Mouse (Mus musculus): ENCODE measurements at regions not wholly inside any gene's neighbourhood (a gene's known extent, or its start where the extent isn't known, plus 50 kb on each side); places are given as distances from the start of the nearest gene placed in this dataset.

DNA sequence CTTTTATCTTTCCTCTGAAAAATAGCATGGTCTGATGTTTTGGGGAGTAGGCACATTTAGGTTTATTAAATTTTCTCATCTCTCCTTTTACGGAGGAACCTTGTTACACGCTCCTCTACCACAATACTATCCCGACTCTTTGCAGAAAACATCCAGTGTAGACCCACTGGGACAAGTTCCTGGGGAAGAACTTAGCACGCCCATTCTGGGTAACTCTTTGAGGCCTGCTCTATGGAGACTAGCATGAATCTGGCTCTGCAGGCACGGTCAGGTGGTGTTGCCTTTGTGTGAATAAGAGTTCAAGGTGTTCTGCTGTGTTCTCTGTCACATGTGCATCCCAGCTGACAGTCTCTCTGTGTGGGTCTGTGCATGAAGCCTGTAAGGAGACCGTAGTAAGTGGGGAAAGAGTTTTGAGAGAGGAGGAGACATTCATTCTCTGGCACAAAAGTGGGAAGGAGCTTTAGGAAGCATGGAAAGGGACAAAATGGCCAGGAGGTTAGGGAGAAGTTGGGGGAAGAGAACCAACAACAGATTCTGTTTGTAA, 105.2 kb upstream of the Satb2 start:
- no peaks in the 10 kb centered on the region for H3K27me3 ChIP-seq
- no peak overlapping the region for H3K9ac ChIP-seq
- no peaks in the 10 kb centered on the region for H3K9me3 ChIP-seq (replicated peaks)
- ATAC-seq (replicated peaks; ENCODE audit: insufficient number of reproducible peaks, insufficient read depth, low FRiP score, low read depth): no peak
- H3K4me2 ChIP-seq: no peak overlapping the region
- H3K36me3 ChIP-seq: no peaks in the 10 kb centered on the region
- no peak overlapping the region for H3K27ac ChIP-seq
- WGBS: 81% methylated on average over 6 of the region's 6 CpGs
- H3K4me3 ChIP-seq: no peak overlapping the region
- H3K4me1 ChIP-seq (replicated peaks): no peaks in the 10 kb centered on the region

DNA sequence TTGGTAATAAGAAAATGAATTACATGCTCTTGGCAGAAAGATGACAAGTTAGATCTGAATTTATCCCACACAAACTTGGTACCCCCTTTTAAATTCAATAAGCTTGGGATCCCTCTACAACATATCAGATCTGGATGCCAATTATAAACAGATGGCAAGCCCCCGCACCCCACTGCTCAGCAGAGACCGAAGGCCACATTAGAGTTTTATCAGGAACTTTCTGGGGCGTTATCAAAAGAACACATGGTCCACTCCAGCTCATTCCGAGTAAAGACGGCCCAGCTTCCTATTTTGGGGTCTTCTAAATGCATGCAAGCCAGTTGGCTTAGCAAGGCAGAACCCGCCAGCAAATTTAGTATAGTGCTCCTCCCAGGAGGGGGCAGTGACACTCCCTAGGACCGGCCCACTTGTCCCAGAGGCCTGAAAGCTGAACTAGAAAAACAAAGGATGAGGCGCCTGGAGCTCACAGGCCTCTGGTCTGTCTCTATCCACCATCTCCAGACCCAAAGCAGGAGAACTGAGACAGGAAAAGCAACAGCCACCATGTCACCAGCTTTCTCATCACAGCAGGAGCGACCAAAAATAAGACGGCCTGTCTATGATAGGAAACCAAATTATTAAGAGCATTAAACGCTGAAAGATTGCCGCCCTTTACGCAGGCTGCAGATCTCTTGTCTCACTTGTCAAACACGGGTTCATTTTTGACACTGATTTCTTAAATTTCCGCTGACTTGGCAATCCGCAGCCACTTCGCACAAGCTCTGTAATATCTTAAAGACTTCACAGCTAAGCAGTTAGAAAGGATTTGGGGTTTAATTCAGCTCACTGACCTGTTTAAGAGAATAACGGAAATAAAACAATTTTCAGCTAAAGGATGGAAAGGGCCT, 117.2 kb upstream of the Satb2 start:
- Histone ChIP-seq H3K9me3 (replicated peaks) (no peaks in the 10 kb centered on the region), H3K27ac (no peak overlapping the region)
- 48% methylated on average over 18 of the region's 18 CpGs for WGBS

DNA sequence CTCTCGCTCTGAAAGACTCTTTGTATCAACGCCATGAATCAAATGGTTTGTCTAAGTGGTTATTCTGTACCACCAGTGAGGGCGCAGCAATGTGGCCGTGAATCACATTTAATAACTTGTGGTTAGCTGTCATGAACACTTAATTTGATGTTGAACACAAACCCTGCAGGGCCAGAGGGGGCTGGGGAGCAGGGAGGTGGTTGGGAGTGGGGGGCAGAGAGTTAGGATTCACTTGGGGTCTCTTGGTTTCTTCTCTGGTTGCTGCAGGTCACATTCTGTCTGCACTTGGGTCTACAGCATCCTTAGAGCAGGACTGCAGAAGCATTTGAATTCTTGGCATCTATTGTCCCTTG, 117.8 kb upstream of the Satb2 start:
- Histone ChIP-seq H3K4me3 (no peak overlapping the region), H3K27me3 (no peaks in the 10 kb centered on the region), H3K36me3 (no peaks in the 10 kb centered on the region), H3K9me3 (replicated peaks) (no peaks in the 10 kb centered on the region), H3K4me2 (no peak overlapping the region), H3K9ac (no peak overlapping the region), H3K4me1 (replicated peaks) (peaks cover 8% of the 10 kb centered on the region; the same call in 1 of the 2 replicates), H3K27ac (no peak overlapping the region)
- WGBS: 66% methylated on average over 4 of the region's 4 CpGs
- no peak for ATAC-seq (replicated peaks; ENCODE audit: insufficient number of reproducible peaks, insufficient read depth, low FRiP score, low read depth)

More for the DNA sequence above, 117.2 kb upstream of the Satb2 start:
- no peak overlapping the region for H3K9ac ChIP-seq
- no peak for ATAC-seq (replicated peaks; ENCODE audit: insufficient number of reproducible peaks, insufficient read depth, low FRiP score, low read depth)
- H3K4me2 ChIP-seq: no peak overlapping the region
- H3K4me3 ChIP-seq: no peak overlapping the region
- H3K36me3 ChIP-seq: no peaks in the 10 kb centered on the region
- H3K4me1 ChIP-seq (replicated peaks): peaks cover 8% of the 10 kb centered on the region; the same call in 1 of the 2 replicates
- no peaks in the 10 kb centered on the region for H3K27me3 ChIP-seq

DNA sequence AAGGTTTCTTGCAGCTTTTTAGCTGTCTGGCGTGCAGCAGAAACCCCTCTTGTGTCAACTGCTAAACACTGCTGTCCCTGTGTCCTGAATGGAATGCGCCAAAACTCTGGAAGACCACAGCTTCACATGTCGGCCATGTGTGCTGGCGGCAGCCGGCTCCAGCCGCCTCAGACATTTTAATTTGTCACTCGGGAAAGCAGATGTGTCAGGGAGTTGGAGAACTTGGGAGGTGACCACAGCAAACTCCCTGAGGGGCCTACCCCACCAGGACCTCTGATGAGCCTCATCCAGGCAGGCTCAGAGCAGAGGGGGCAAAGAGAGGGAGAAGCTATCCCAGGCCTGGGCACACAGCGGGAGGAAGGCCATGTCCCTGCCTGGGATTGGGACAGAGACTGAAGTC, 118.3 kb upstream of the Satb2 start:
- H3K9me3 ChIP-seq (replicated peaks): no peaks in the 10 kb centered on the region
- WGBS: 23% methylated on average over 8 of the region's 8 CpGs
- no peak for ATAC-seq (replicated peaks; ENCODE audit: insufficient number of reproducible peaks, insufficient read depth, low FRiP score, low read depth)
- H3K4me3 ChIP-seq: no peak overlapping the region
- H3K4me2 ChIP-seq: no peak overlapping the region
- peaks cover 8% of the 10 kb centered on the region; the same call in 1 of the 2 replicates for H3K4me1 ChIP-seq (replicated peaks)
- no peak overlapping the region for H3K9ac ChIP-seq
- H3K27me3 ChIP-seq: no peaks in the 10 kb centered on the region
- H3K36me3 ChIP-seq: no peaks in the 10 kb centered on the region
- no peak overlapping the region for H3K27ac ChIP-seq

- Histone ChIP-seq H3K9me3 (replicated peaks) (no peaks in the 10 kb centered on the region), H3K4me1 (replicated peaks) (peaks cover 6% of the 10 kb centered on the region; the same call in 1 of the 2 replicates), H3K27ac (no peak overlapping the region), H3K9ac (no peak overlapping the region), H3K4me3 (no peak overlapping the region), H3K4me2 (no peak overlapping the region), H3K36me3 (no peaks in the 10 kb centered on the region), H3K27me3 (no peaks in the 10 kb centered on the region)
- no peak for ATAC-seq (replicated peaks; ENCODE audit: insufficient number of reproducible peaks, insufficient read depth, low FRiP score, low read depth)
- 83% methylated on average over 2 of the region's 2 CpGs for WGBS
Observed at GRCm38 (mm10) chr1:57100614-57101013, 122.2 kb upstream of the Satb2 start.

DNA sequence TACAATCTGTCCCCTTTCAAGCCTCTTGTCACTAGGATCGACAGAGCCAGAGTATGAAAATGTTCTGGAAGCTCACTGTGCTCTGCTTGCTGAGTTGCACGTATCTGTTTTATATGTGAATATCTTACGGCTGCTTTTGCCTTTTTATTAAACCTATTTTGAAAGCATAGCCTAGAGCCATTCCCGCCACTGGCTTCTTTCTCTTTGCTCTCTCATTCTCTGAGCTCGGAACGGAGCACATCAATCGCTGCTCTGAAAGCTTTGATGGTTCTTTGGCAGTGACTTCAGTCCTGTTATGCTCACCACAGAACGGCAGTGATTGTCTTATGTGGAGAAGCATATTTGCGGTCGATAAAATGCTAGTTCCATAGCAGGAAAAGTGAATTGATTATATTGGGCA, 128.9 kb upstream of the Satb2 start:
- no peak for ATAC-seq (replicated peaks; ENCODE audit: insufficient number of reproducible peaks, insufficient read depth, low FRiP score, low read depth)
- Histone ChIP-seq H3K4me3 (no peak overlapping the region), H3K9me3 (replicated peaks) (no peaks in the 10 kb centered on the region), H3K4me2 (no peak overlapping the region), H3K27ac (no peak overlapping the region), H3K9ac (no peak overlapping the region), H3K27me3 (no peaks in the 10 kb centered on the region), H3K36me3 (no peaks in the 10 kb centered on the region), H3K4me1 (replicated peaks) (no peaks in the 10 kb centered on the region)
- 67% methylated on average over 10 of the region's 10 CpGs for WGBS

DNA sequence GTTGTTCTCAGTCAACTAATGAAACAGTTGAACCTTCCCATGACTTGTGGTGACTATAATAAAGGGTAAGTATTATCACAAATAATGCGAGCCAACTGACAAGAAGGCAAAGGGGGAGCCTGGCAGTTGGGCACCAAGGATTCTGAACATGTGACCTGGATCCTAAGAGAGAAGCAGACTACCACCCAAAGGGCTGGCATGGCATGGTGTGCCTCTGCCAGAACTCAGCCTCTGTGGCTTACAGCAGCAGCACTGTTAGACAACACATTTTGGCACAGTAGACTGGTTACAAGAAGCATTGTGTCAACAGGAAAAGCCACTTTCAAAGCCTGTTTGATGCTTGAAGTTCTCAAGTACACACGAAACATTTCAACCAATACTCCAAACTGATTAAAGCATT, 142.2 kb upstream of the Satb2 start:
- H3K9me3 ChIP-seq (replicated peaks): no peaks in the 10 kb centered on the region
- no peak overlapping the region for H3K27ac ChIP-seq
- no peaks in the 10 kb centered on the region for H3K4me1 ChIP-seq (replicated peaks)
- no peak overlapping the region for H3K4me3 ChIP-seq
- H3K4me2 ChIP-seq: no peak overlapping the region
- no peak for ATAC-seq (replicated peaks; ENCODE audit: insufficient number of reproducible peaks, insufficient read depth, low FRiP score, low read depth)
- no peaks in the 10 kb centered on the region for H3K36me3 ChIP-seq
- H3K9ac ChIP-seq: no peak overlapping the region
- H3K27me3 ChIP-seq: no peaks in the 10 kb centered on the region
- 73% methylated on average over 2 of the region's 2 CpGs for WGBS

GRCm38 (mm10) chr1:57144181-57144580, 165.7 kb upstream of the Satb2 start:
- ATAC-seq (replicated peaks; ENCODE audit: insufficient number of reproducible peaks, insufficient read depth, low FRiP score, low read depth): no peak
- no peaks in the 10 kb centered on the region for H3K27me3 ChIP-seq
- no peaks in the 10 kb centered on the region for H3K36me3 ChIP-seq
- H3K4me2 ChIP-seq: no peak overlapping the region
- no peak overlapping the region for H3K27ac ChIP-seq
- no peak overlapping the region for H3K9ac ChIP-seq
- H3K4me3 ChIP-seq: no peak overlapping the region
- no peaks in the 10 kb centered on the region for H3K4me1 ChIP-seq (replicated peaks)
- 67% methylated on average over 3 of the region's 3 CpGs for WGBS
- H3K9me3 ChIP-seq (replicated peaks): no peaks in the 10 kb centered on the region

DNA sequence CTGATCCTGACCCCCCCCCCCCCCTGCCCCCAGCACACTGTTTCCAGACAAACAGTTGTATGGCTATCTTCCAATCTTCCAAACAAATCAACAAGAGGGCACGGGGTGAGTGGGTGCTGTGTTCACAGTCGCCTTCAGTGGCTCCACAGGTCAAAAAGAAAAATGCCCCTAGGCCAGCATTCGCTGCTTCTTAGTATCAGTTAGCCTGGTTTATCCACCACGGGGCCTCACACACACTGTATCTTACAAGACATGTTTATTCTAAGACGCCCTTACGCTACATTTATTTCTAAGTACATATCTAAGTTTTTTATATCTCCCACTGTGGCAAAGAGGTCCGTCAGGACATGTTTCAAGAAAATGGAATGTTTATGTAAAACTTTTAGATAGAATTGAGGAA, 177.4 kb upstream of the Satb2 start:
- Histone ChIP-seq H3K9ac (no peak overlapping the region), H3K4me1 (replicated peaks) (no peaks in the 10 kb centered on the region), H3K4me2 (no peak overlapping the region), H3K36me3 (no peaks in the 10 kb centered on the region), H3K27me3 (no peaks in the 10 kb centered on the region), H3K9me3 (replicated peaks) (no peaks in the 10 kb centered on the region), H3K27ac (no peak overlapping the region), H3K4me3 (no peak overlapping the region)
- ATAC-seq (replicated peaks; ENCODE audit: insufficient number of reproducible peaks, insufficient read depth, low FRiP score, low read depth): no peak
- WGBS: 72% methylated on average over 7 of the region's 7 CpGs

DNA sequence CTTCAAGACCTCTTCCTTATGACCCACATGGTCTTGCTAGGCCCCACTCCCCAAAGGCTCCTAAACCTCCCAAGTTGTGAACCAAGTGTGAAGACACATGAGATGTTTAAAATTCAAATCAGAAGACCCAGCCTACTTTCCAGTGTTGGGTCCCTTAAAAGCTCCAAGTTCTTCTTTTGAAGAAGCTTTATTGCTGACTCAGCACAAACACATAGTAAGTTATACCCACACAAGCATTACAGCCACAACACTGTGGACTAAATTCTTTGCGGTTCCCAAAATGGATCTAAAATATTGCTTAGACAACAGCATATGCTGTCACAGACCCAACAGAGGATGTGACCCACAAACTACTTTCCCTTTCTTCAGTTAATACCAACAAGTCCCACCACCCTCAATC, 186.0 kb upstream of the Satb2 start:
- H3K9ac ChIP-seq: no peak overlapping the region
- ATAC-seq (replicated peaks; ENCODE audit: insufficient number of reproducible peaks, insufficient read depth, low FRiP score, low read depth): no peak
- no peaks in the 10 kb centered on the region for H3K4me1 ChIP-seq (replicated peaks)
- H3K36me3 ChIP-seq: no peaks in the 10 kb centered on the region
- no peak overlapping the region for H3K27ac ChIP-seq
- 88% methylated on average over 1 of the region's 1 CpGs for WGBS
- no peaks in the 10 kb centered on the region for H3K9me3 ChIP-seq (replicated peaks)
- no peaks in the 10 kb centered on the region for H3K27me3 ChIP-seq
- no peak overlapping the region for H3K4me3 ChIP-seq
- H3K4me2 ChIP-seq: no peak overlapping the region

GRCm38 (mm10) chr1:57174289-57174890, 195.9 kb upstream of the Satb2 start:
- H3K4me3 ChIP-seq: no peak overlapping the region
- no peaks in the 10 kb centered on the region for H3K27me3 ChIP-seq
- no peaks in the 10 kb centered on the region for H3K36me3 ChIP-seq
- no peaks in the 10 kb centered on the region for H3K4me1 ChIP-seq (replicated peaks)
- H3K9me3 ChIP-seq (replicated peaks): no peaks in the 10 kb centered on the region
- H3K9ac ChIP-seq: no peak overlapping the region
- H3K4me2 ChIP-seq: no peak overlapping the region
- ATAC-seq (replicated peaks; ENCODE audit: insufficient number of reproducible peaks, insufficient read depth, low FRiP score, low read depth): no peak
- no peak overlapping the region for H3K27ac ChIP-seq
- whole genome bisulfite sequencing: 66% methylated on average over 10 of the region's 10 CpGs

Measured in heart, embryonic 15.5 days (tissue).